Mouse (Mus musculus) CD4-positive, CD25-positive, alpha-beta regulatory T cell, adult 2 months (primary cell): ENCODE results near the gene Slc8b1.

Experiments used
- DNase-seq: peaks from one replicate; pipeline ENCODE4 v3.0.0-alpha.2; 2012; ENCODE audit warnings: low read depth, low spot score

Gene Slc8b1

GRCm38 (mm10) chr5:120526311-120526710, 15.3 kb downstream of the Slc8b1 start:
- DNase-seq: no peak

GRCm38 (mm10) chr5:120527296-120527964, 16.5 kb downstream of the Slc8b1 start:
- no peak for DNase-seq

- DNase-seq: no peak
Measured at GRCm38 (mm10) chr5:120531631-120532030, 20.7 kb downstream of the Slc8b1 start.

- DNase-seq: no peak
Measured at GRCm38 (mm10) chr5:120534071-120534685, 23.2 kb downstream of the Slc8b1 start.

- DNase-seq: no peak
Measured at GRCm38 (mm10) chr5:120534686-120535075, 23.7 kb downstream of the Slc8b1 start.

- DNase-seq: no peak
Measured at GRCm38 (mm10) chr5:120536046-120536445, 25.1 kb downstream of the Slc8b1 start.

- DNase-seq: no peak
Measured at GRCm38 (mm10) chr5:120536632-120537031, 25.7 kb downstream of the Slc8b1 start.

GRCm38 (mm10) chr5:120548236-120548850, 37.4 kb downstream of the Slc8b1 start:
- no peak for DNase-seq

- DNase-seq: no peak
Measured at GRCm38 (mm10) chr5:120550137-120550536, 39.2 kb downstream of the Slc8b1 start.

- no peak for DNase-seq
Measured at GRCm38 (mm10) chr5:120550673-120551072, 39.7 kb downstream of the Slc8b1 start.

GRCm38 (mm10) chr5:120555871-120556270, 44.9 kb downstream of the Slc8b1 start:
- no peak for DNase-seq

- DNase-seq: no peak
Measured at GRCm38 (mm10) chr5:120558041-120558440, 47.1 kb downstream of the Slc8b1 start.

GRCm38 (mm10) chr5:120558762-120559161, 47.8 kb downstream of the Slc8b1 start:
- DNase-seq: no peak

GRCm38 (mm10) chr5:120560129-120560615, 49.2 kb downstream of the Slc8b1 start:
- no peak for DNase-seq

- DNase-seq: no peak
Measured at GRCm38 (mm10) chr5:120560616-120561311, 49.8 kb downstream of the Slc8b1 start.

- DNase-seq: no peak
Measured at GRCm38 (mm10) chr5:120562956-120563913, 52.3 kb downstream of the Slc8b1 start.

GRCm38 (mm10) chr5:120563914-120564311, 52.9 kb downstream of the Slc8b1 start:
- peak; percentile 22 for DNase-seq

- no peak for DNase-seq
Measured at GRCm38 (mm10) chr5:120565171-120565905, 54.4 kb downstream of the Slc8b1 start.

GRCm38 (mm10) chr5:120566101-120566500, 55.1 kb downstream of the Slc8b1 start:
- no peak for DNase-seq

GRCm38 (mm10) chr5:120566681-120567252, 55.8 kb downstream of the Slc8b1 start:
- DNase-seq: no peak
